Mouse (Mus musculus) heart, postnatal 14 days (tissue): ENCODE measurements around the gene Asb17. TPM values are rescaled to one million over a fixed set of nuclear protein-coding genes. Genes with fewer than 3 reads are reported as not detected.
"Not testable (repeated sequence)": the region's sequence is repeated elsewhere in the genome, so short reads cannot be mapped to it uniquely, and the experiment has no call there.

Experiments used
- DNase-seq, 2 experiments: peaks; one replicate each; pipeline ENCODE4 v3.0.0; 2021 to 2022
- intact Hi-C: fragments of 180-260 bp; cut with DNase I; formaldehyde crosslinking; loops from one replicate; pipeline ENCODE4 v1.15.1; 2025
- long read RNA-seq, 2 experiments: library from polyadenylated mRNA; stranded (forward); transcript quantifications; one replicate each; pipeline ENCODE4 v2.0.0; 2021
- total RNA-seq, 2 experiments: library from RNA; stranded (reverse); gene quantifications; 2 replicates each; pipeline ENCODE4 v1.2.3; 2021

Asb17 gene
- not detected for total RNA-seq
- long read RNA-seq, experiment 1, result 0 reads
- long read RNA-seq, experiment 2, result 0 reads

DNA sequence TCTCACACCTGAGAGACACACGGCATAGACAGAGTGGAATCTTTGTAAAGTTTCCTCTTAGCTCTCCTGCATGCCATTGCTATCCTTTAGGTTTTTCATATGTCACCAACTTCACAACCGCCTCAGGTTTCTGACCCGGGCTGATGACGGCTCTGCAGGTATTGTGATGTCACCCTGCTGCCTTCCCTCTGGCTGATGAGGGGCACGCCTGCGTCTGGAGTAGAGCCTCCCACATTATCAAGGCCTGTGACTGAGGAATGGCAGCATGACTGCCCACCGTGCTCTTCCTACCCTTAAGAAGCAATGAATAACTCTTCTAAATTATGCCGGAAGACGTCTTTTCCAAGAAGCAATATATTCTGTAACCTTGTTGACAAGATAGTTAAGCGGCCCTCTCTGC, at the start of gene Asb17:
Gene Asb17 (plus strand): TSS at position 180 of the 400 bp plus-strand sequence.
- intact Hi-C loops, result no loop called here

GRCm38 (mm10) chr3:153797574-153797973, 46.4 kb upstream of the Asb17 start:
- no peak for DNase-seq
- intact Hi-C loops, result no loop called here

More for the DNA sequence above, at the start of gene Asb17:
- no peak for DNase-seq

DNA sequence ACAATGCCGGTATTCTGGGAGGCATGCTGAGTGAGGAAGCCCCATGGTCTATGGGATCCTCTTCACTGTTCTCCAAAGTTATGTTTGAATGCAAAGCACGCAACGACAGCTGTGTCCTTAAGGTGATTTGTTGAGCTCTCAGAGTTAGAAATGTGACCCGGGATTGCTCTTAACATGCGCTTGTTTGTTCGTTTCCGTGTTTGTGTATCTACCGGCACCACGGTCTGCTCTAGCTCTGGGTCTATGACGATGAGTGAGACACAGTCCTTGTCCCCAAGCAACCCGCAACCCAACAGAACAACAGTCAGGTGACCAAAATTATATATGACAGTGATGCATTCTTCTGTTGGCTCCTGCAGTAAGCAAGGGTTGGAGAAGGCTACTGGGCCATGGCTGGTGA, 44.4 kb upstream of the Asb17 start:
- intact Hi-C loops, result no loop called here
- DNase-seq, result no peak

DNA sequence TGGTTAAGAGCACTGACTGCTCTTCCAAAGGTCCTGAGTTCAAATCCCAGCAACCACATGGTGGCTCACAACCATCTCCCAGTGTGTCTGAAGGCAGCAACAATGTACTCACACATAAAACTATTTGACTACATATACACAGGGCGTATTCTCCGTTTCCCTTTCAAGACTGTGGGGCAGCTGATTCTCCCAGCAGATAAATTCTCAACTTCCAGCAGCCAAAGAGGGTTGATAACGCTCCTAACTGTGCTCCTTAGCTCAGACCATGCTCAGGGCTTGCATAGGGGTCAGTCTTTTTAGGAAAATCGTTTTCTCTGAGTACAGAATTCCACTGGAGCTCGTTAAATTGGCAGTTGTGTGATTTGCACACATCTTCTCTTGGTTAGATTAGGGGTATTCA, 43.3 kb upstream of the Asb17 start:
- no peak for DNase-seq
- intact Hi-C loops, result no loop called here

DNA sequence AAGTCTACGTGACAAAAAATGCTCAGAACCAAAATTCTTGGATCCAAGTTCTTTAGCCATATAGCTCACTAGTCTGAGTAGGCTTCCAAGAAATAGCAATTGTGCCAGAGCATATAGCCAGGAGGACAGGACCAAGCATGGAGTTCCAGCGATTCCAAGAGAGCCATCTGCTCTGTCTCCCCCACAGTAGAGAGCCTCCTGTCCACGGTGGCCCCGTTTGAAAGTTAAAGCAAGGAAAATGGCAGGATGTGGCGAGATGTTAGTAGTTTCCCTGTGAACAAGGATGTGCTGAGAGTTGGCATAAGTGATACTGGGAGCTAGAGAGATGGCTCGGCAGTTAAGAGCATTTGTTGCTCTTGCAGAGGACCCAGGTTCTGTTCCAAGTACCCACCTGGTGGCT, 42.5 kb upstream of the Asb17 start:
- no peak for DNase-seq
- intact Hi-C loops, result no loop called here

DNA sequence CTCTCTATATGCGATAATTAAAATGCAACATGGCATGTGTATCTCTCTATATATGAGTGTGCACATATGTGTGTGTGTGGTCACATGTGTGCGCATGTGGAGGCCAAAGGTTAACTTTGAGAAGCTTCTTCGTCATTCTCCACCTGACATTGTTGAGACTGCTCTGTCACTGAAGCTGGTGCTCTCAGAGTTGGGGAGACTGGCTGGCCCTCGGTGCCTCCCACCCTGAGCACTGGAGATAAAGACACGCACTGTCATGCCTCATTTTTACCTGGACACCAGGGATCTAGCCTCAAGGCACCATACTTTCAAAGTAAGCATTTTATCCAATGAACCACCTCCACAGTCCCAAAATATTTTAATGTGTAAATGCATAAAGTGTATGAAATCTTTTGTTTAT, 41.4 kb upstream of the Asb17 start:
- DNase-seq, result no peak
- intact Hi-C loops, result no loop called here

DNA sequence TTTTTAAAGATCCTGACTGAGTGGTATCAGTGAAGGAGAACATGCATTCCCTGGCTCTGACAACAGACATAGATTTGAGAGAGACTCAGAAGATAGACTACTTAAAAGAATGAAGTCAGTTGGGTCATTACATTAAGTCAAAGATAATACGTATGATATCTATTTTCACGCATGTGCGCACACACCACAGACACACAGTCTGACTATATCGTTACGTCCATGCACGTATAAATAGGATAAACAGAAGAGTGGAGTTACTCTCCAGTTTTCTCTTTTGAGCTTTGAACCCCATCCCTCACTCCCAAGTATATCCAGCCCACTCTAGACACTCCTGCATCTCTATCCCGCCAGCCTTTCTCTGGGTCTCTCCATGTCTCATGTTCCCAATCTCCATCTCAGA, 40.0 kb upstream of the Asb17 start:
- DNase-seq, result no peak
- intact Hi-C loops, result no loop called here

DNA sequence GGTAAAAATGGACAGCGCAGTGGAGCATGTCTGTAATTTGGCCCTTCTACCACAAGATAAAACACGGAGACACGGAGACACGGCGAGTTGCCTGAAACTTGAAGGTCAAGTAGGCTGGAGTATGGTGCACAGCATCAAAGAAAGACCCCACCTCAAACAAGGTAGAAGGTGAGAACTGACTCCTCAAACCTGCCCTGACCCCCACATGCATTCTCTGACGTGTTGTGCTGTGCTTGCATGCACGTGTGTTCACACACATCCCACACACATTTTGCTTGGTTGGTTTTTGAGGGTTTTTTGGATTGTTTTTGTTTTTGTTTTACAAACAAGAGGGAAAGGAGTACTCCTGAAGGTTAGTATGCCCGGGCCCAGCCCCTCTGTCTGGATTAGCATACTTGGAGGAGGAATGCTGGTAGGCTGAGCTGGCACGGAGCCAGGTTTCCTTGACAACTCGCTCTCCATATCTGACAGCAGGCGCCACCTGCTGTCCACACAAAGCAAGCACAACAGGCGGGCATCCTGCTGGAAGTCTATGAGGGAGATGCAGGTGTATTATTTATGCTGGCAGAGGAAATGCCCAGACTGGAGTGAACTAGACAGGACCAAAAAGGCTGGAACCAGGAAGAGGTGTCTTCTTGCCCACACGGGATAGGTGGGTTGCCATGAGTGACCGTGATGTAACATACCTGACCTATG, 37.8 kb upstream of the Asb17 start:
- intact Hi-C loops, result loop anchor here (2.0 kb wide), 2 partner anchors 81 to 147 kb away; partner anchors contain the start of gene St6galnac3
- peak; percentile 86 to 91 for DNase-seq

- intact Hi-C loops, result loop anchor here (2.0 kb wide), 2 partner anchors 82 to 148 kb away; partner anchors contain the start of gene St6galnac3
Observed at GRCm38 (mm10) chr3:153806773-153807443, 37.1 kb upstream of the Asb17 start.

DNA sequence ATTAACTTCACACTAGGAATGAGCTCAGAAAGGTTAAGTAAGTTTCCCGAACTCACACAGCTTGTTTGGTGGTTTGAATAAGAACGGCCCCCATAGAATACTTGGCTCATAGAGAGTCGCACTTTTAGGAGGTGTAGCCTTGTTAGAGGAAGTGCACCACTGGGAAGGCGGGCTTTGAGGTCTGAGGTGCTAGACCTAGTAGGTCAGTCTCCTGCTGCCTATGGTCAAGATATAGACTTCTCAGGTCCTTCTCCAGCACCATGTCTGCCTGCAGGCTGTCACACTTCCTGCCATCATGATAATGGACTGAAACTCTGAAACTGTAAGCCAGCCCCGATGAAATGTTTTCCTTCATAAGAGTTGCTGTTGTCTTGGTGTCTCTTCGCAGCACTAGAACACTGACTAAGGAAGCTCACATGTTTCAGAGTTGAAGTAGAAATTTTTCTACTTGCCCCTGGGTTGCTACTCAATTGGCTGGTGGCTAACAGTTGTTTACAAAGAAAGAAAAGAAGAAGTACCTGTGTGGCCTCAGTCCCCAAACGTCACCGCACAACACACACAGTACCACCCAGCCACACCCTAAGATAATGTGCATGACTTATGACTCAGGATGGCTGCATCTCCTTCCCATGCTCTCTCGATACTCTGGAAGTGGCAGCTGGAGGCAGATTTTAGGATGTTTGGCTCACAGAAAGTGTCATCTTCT, 36.4 kb upstream of the Asb17 start:
- intact Hi-C loops, result loop anchor here (2.0 kb wide), 2 partner anchors 83 to 149 kb away; partner anchors contain the start of gene St6galnac3
- no peak for DNase-seq

More at GRCm38 (mm10) chr3:153806773-153807443, 37.1 kb upstream of the Asb17 start:
- DNase-seq, result no peak

DNA sequence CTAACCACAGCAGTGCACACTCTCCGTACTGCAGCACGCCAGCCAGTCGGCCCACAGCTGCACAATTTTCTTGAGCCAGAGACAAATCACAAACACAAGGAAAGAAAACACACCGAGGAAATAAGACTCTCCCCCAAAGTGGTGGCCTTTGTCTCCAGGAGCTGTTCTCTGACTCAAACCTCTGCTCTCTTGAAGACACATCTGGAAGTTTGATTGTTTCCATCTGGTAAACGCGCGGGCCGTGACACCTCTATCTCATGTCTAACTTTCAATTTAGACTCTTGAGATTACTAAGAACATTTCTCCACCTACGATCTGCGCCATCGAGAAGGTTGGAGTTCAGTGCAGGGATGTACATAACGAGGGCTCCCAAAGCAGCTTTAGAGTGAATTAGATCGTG, 35.6 kb upstream of the Asb17 start:
- no peak for DNase-seq
- intact Hi-C loops, result no loop called here

- intact Hi-C loops, result no loop called here
- no peak for DNase-seq
Observed at GRCm38 (mm10) chr3:153814026-153814425, 30.0 kb upstream of the Asb17 start.

- DNase-seq, result no peak
- intact Hi-C loops, result no loop called here
Observed at GRCm38 (mm10) chr3:153817376-153817890, 26.6 kb upstream of the Asb17 start.

- DNase-seq, result no peak
- intact Hi-C loops, result no loop called here
Observed at GRCm38 (mm10) chr3:153818723-153819122, 25.3 kb upstream of the Asb17 start.

DNA sequence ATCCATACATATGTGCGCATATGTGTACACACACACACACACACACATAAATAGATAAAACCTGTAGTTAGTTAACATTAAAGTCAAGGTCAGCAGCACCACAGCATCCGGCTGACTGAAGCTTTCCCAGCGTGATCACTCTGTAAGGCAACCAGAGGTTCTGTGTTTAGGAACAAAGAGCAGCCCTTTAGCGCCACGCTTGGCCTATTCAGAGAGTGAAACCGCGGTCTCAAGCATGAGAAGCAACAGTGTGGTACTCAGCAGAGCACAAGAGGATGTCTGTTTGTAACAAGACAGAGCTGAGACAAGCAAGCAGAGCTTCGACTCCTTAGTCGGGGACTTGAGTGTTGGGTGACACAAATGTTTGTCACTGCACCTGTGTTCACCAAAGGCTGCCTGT, 24.6 kb upstream of the Asb17 start:
- DNase-seq, result no peak

DNA sequence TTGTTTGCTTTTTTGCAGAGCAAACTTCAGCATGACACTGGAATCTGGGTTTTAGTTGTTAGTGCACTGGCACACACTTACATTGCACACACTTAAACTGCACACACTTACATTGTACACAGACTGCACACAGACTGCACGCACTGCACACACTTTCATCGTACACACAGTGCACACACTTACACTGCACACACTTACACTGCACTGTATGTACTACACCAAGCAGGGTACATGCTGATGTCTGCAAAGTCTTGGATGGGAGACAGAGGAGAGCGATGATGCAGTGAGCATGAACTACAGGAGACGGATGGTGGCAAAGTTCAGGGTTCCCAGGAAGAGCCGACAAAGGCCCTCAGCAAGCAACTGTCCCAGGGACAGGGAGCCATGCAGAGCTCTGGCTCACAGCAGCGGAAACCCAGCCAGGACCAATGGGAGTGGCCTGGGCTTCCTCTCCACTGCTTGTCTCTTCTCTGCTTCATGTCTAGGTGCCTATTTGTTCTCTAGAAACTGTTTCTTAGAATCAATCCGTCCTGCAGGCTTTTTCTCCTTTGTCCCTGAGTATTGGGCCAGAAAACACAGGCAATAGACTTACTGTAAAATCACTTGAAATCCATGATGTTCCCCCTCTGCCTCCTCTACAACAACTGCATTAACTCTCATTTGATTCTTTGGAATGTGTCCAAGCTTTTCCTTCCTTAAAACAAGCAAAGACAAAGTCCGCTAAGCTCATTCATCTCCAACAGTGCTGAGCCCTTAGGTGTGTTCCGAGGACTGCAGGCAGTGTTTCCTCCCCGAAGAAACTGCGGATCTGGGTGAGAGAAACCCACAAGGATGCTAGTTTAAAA, 20.1 kb upstream of the Asb17 start:
- DNase-seq, result peak in 1 of 2 experiments; percentile 8
- intact Hi-C loops, result no loop called here

More for the DNA sequence above, 24.6 kb upstream of the Asb17 start:
- intact Hi-C loops, result no loop called here

GRCm38 (mm10) chr3:153825197-153825596, 18.8 kb upstream of the Asb17 start:
- intact Hi-C loops, result no loop called here
- no peak for DNase-seq

- no peak for DNase-seq
- intact Hi-C loops, result no loop called here
Observed at GRCm38 (mm10) chr3:153826616-153827015, 17.4 kb upstream of the Asb17 start.

GRCm38 (mm10) chr3:153829788-153830187, 14.2 kb upstream of the Asb17 start:
- DNase-seq, intact Hi-C loops: not testable (repeated sequence)
